Mouse (Mus musculus) midbrain, embryonic 12.5 days (tissue): Measurements from ENCODE around the gene Zfp536. TPM values are rescaled to one million over a fixed set of nuclear protein-coding genes. Genes with fewer than 3 reads are reported as not detected.

Source experiments
- ATAC-seq: fragments of 200-750 bp; cut with Nextera tagmentation; 2 replicates; pipeline ENCODE4 v1.8.0; 2017; ENCODE audit warnings: low read depth, moderate TSS enrichment, moderate library complexity; ENCODE audit not compliant: low FRiP score
- H3K27ac ChIP-seq: fragments of 300-500 bp; sonication (generic); replicated peaks from 2 replicates; pipeline ENCODE4 v1.5.1; 2016; ENCODE audit warnings: mild to moderate bottlenecking
- H3K27me3 ChIP-seq: fragments of 300-500 bp; sonication (generic); 2 replicates; pipeline ENCODE4 v1.6.1; 2016; ENCODE audit warnings: mild to moderate bottlenecking
- H3K36me3 ChIP-seq: fragments of 300-500 bp; sonication (generic); 2 replicates; pipeline ENCODE4 v1.6.1; 2016
- H3K4me1 ChIP-seq: fragments of 300-500 bp; sonication (generic); 2 replicates; pipeline ENCODE4 v1.6.1; 2016
- H3K4me2 ChIP-seq: fragments of 300-500 bp; sonication (generic); replicated peaks from 2 replicates; pipeline ENCODE4 v1.6.1; 2016; ENCODE audit warnings: mild to moderate bottlenecking, moderate library complexity
- H3K4me3 ChIP-seq: fragments of 300-500 bp; sonication (generic); 2 replicates; pipeline ENCODE4 v1.5.1; 2016; ENCODE audit warnings: mild to moderate bottlenecking
- H3K9ac ChIP-seq: fragments of 300-500 bp; sonication (generic); replicated peaks from 2 replicates; pipeline ENCODE4 v1.6.1; 2016; ENCODE audit warnings: mild to moderate bottlenecking, moderate library complexity
- H3K9me3 ChIP-seq: fragments of 300-500 bp; sonication (generic); 2 replicates; pipeline ENCODE4 v1.6.1; 2016; ENCODE audit warnings: mild to moderate bottlenecking
- WGBS: fragments of 180-500 bp; shearing (Covaris S2); methylation state at CpG from one replicate; pipeline ENCODE4 v1.1.7; 2016; 5-methylcytosine and 5-hydroxymethylcytosine counted together
- polyA plus RNA-seq: library from polyadenylated mRNA; unstranded; fragments of >200 nt; fragmentation: Nextera tagmentation; extraction: Ambion mirVana; gene quantifications from 2 replicates; pipeline ENCODE4 v1.2.1, GENCODE M21; 2016

Gene Zfp536
- polyA plus RNA-seq, 1 experiment from 2014 or later = 43.5 TPM

DNA sequence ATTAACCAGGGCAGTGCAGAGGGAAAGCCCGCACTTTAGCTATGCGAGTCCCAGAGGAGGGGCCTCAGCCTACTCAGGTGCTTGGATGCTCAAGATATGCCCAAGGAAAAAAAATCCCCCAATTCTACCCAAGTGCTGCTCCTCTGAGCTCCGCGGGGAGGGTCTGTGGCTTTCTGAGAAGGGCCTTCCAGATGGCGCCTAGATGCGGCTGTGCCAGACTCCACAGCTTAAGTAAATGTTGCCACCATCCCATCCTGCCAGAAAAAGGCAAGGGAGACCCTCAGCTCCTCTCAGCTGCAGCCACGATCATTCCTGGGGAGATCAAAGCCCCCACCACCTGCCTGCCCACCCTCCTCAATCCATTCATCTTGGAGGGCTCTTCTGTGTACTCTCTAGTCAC is 212.9 kb downstream of the Zfp536 start:
- Histone ChIP-seq H3K27me3 (no peaks in the 10 kb centered on the region), H3K9me3 (no peaks in the 10 kb centered on the region), H3K4me2 (no peak overlapping the region), H3K36me3 (no peaks in the 10 kb centered on the region), H3K9ac (no peak overlapping the region), H3K4me1 (peaks cover 48% of the 10 kb centered on the region), H3K4me3 (no peak overlapping the region), H3K27ac (no peak overlapping the region)
- WGBS = 74% methylated on average over 7 of the region's 7 CpGs
- ATAC-seq = no peak

DNA sequence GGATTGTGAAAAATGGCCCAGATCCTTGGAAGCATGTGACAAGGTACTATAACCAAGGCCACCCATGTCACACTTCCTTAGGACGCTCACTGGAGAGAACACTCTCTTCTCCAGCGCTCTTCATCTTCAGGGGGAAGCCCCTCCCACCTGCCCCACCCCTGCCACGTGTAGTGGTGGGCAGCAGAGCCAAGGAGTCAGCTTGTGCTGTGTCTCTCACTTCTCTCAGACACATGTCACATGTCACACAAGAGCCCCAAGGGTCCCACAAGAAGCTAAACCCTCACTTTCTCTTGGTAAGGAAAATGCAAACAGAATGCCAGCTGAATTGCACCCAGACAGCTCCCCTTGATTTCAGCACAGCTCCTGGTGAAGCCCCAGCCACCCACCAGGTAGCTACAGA is 213.6 kb downstream of the Zfp536 start:
- no peak for ATAC-seq
- no peak overlapping the region for H3K4me3 ChIP-seq
- H3K27ac ChIP-seq = no peak overlapping the region
- H3K4me1 ChIP-seq = peaks cover 41% of the 10 kb centered on the region
- no peak overlapping the region for H3K4me2 ChIP-seq
- H3K9me3 ChIP-seq = no peaks in the 10 kb centered on the region
- no peaks in the 10 kb centered on the region for H3K36me3 ChIP-seq
- no peak overlapping the region for H3K9ac ChIP-seq
- 51% methylated on average over 3 of the region's 3 CpGs for WGBS
- H3K27me3 ChIP-seq = no peaks in the 10 kb centered on the region

DNA sequence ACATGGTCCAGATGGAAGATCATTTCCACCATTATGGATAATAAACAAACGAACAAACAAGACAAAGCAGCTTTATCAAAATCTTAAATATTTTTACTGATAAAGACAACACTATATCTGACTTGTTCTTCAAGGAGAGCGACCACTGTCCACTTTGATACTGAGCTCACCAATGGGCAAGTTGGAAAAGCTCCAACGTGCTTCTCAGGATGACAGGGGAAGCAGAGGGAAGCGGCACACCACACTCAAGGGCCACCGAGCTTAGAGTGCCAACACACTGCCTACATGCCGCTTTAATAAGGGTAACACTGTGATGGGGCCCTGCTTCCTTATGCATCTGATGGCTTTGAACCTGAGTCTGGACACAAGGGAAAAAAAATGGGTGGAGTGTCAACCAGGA is 214.1 kb downstream of the Zfp536 start:
- 91% methylated on average over 6 of the region's 6 CpGs for WGBS
- ATAC-seq = no peak

DNA sequence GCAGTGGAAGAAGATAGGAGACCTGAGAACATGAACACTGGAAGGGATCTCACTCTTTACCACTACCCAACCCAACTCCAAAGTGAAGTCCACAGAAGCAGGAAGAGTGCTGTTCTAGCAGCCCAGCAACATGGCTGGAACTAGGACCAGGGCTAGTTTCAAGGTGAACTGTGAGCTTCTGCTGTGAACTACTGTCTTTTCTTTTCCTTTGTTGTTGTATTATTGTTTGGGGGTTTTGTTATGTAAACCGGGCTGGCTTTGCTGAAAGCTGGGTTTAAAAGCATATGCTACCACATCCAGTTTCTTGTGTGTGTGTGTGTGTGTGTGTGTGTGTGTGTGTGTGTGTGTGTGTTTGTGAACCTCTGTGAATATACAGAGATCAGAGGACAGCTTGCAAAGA is 216.6 kb downstream of the Zfp536 start:
- H3K27ac ChIP-seq = no peak overlapping the region
- H3K4me3 ChIP-seq = no peak overlapping the region
- H3K27me3 ChIP-seq = no peaks in the 10 kb centered on the region
- no peak for ATAC-seq
- WGBS = 70% methylated on average over 1 of the region's 1 CpGs
- no peak overlapping the region for H3K9ac ChIP-seq
- no peaks in the 10 kb centered on the region for H3K36me3 ChIP-seq
- peaks cover 31% of the 10 kb centered on the region for H3K4me1 ChIP-seq
- H3K4me2 ChIP-seq = no peak overlapping the region
- H3K9me3 ChIP-seq = no peaks in the 10 kb centered on the region

More for the DNA sequence above, 214.1 kb downstream of the Zfp536 start:
- H3K27me3 ChIP-seq = no peaks in the 10 kb centered on the region
- peaks cover 39% of the 10 kb centered on the region for H3K4me1 ChIP-seq
- H3K27ac ChIP-seq = no peak overlapping the region
- H3K36me3 ChIP-seq = no peaks in the 10 kb centered on the region
- no peak overlapping the region for H3K4me3 ChIP-seq
- no peaks in the 10 kb centered on the region for H3K9me3 ChIP-seq
- no peak overlapping the region for H3K4me2 ChIP-seq
- no peak overlapping the region for H3K9ac ChIP-seq

DNA sequence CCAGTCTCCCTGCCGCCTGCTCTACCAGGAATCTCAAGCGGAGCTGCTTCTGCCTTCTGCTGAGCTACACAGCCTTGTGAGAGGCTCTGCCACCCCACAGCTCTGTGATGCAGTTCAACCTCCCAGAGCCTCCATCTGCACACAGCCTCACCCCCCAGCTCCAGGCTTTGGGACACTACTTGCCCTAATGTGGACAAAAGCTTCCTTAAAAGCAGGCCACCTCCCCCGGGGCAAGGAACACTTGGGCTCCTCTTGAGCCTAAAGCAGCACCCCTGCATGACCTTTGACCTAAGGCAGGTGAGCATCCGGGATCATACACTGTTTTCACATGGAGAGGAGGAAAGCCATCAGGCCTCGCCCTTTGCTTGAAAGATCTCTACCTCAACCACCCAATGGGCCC is 219.0 kb downstream of the Zfp536 start:
- no peaks in the 10 kb centered on the region for H3K9me3 ChIP-seq
- peaks cover 21% of the 10 kb centered on the region for H3K4me1 ChIP-seq
- no peaks in the 10 kb centered on the region for H3K27me3 ChIP-seq
- 58% methylated on average over 5 of the region's 5 CpGs for WGBS
- H3K4me2 ChIP-seq = no peak overlapping the region
- no peak overlapping the region for H3K4me3 ChIP-seq
- peak overlapping the region; percentile 25; the same call in 1 of the 2 replicates for H3K27ac ChIP-seq
- H3K9ac ChIP-seq = no peak overlapping the region
- ATAC-seq = no peak
- H3K36me3 ChIP-seq = no peaks in the 10 kb centered on the region

DNA sequence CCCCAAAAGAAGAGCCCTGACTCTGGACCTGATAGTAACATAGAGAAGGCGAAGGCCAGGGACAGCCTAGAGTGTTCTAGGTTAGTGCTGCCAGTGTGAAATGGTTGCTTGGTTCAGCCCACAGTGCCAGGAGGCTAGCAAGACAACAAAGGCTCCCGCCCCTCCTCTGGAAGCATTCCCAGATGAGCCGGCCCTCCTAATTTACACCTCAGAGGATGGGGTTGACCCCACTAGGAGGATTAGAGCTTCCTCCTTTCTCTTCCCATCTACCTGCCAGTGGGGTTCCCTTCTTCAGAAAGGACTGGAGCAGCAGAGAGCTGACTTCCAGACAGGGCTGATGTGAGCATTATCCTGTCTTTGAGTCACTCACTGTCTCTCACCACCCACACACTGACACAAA is 219.8 kb downstream of the Zfp536 start:
- no peaks in the 10 kb centered on the region for H3K27me3 ChIP-seq
- 24% methylated on average over 3 of the region's 3 CpGs for WGBS
- no peak overlapping the region for H3K9ac ChIP-seq
- peak; percentile 14; the same call in 1 of the 2 replicates for ATAC-seq
- H3K36me3 ChIP-seq = no peaks in the 10 kb centered on the region
- H3K4me1 ChIP-seq = peaks cover 21% of the 10 kb centered on the region
- 0 out of 2 replicates have a peak overlapping the region, but pooled peaks have one; percentile 25 for H3K27ac ChIP-seq
- H3K4me2 ChIP-seq = no peak overlapping the region
- H3K9me3 ChIP-seq = no peaks in the 10 kb centered on the region
- no peak overlapping the region for H3K4me3 ChIP-seq

DNA sequence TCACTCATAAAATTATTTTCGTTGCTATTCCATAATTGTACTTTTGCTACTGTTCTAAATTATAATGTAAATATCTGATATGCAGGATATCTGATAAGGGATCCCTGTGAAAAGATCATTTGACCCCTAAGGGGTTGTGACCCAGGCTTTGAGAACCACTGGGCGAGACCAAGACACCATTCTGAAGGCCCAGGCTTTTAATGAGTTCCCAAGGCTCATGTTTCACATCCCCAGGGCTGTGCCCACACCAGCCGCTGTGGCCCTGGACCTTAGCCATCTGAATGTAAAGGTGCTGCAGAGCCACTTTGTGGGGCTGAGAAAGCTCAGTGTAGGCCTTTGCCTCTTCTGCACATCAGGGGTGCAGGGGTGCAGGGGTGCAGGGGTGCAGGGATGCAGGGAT is 221.1 kb downstream of the Zfp536 start:
- Histone ChIP-seq H3K27me3 (no peaks in the 10 kb centered on the region), H3K9me3 (no peaks in the 10 kb centered on the region), H3K4me1 (peaks cover 21% of the 10 kb centered on the region), H3K4me2 (no peak overlapping the region), H3K4me3 (no peak overlapping the region), H3K9ac (no peak overlapping the region), H3K36me3 (no peaks in the 10 kb centered on the region), H3K27ac (no peak overlapping the region)
- no peak for ATAC-seq
- 64% methylated on average over 3 of the region's 3 CpGs for WGBS

DNA sequence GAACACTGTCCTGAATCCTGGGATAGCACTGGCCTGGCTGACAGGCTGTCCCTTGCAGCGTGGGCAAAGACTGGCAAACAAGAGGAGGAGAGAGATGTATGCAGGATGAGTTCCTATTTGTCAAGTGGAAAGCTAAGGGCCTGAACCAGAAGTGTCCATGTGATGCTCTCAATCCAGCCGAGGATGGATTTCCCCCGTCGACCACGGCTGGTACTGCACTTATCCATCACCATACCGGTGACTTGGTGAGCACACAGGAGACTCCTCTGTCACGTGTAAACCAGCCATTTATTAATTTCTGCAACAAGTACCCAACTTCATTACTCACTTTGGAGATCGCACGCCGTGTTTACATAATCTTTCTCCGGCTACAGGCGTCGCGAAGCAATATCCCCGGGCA is 224.6 kb downstream of the Zfp536 start:
- Histone ChIP-seq H3K4me2 (no peak overlapping the region), H3K27me3 (no peaks in the 10 kb centered on the region), H3K27ac (no peak overlapping the region), H3K9ac (no peak overlapping the region), H3K4me1 (peaks cover 11% of the 10 kb centered on the region), H3K36me3 (no peaks in the 10 kb centered on the region), H3K4me3 (no peak overlapping the region), H3K9me3 (no peaks in the 10 kb centered on the region)
- 69% methylated on average over 15 of the region's 15 CpGs for WGBS
- no peak for ATAC-seq

DNA sequence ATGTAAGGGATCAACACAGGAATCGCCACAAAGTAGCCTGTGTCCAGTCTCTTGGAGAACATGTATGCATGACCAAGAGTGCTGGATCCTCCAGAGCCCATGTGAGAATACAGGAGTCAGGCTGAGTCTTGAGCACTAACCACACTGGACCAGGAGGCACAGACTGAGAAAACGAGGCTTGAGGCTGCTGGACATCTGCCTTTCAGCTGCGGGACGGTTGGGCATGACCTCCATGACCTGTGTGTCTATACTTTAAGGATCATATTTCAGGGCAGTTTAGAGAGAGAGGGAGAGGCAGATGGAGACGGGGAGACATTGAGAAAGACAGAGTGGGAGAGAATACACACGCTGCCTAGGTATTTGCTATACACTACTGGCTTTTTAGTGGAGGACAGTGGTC is 229.4 kb downstream of the Zfp536 start:
- H3K9ac ChIP-seq = no peak overlapping the region
- H3K4me3 ChIP-seq = no peak overlapping the region
- H3K27ac ChIP-seq = no peak overlapping the region
- 45% methylated on average over 6 of the region's 6 CpGs for WGBS
- no peaks in the 10 kb centered on the region for H3K9me3 ChIP-seq
- no peaks in the 10 kb centered on the region for H3K27me3 ChIP-seq
- ATAC-seq = no peak
- H3K4me1 ChIP-seq = no peaks in the 10 kb centered on the region
- peaks cover 5% of the 10 kb centered on the region; the same call in 1 of the 2 replicates for H3K36me3 ChIP-seq
- H3K4me2 ChIP-seq = no peak overlapping the region

DNA sequence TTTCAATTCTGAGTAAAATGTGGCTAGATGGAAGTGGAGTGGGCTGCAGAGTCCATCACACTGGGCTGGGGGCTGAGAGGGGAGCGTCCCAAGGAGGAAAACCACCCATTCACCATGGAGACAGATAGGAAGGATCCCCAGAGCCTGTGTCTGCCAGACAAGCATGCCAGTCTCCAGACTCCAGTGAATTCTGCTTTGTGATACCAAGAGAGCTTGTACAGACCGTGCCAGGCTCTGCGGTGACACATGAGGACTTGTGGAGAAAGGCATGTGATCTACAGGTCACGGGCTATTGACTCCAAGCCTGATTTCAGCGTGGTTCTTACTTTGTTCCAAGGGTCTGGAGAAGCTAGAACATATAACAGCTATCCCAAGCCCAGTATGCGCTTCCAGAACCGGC is 230.5 kb downstream of the Zfp536 start:
- Histone ChIP-seq H3K4me1 (no peaks in the 10 kb centered on the region), H3K4me2 (no peak overlapping the region), H3K9me3 (no peaks in the 10 kb centered on the region), H3K4me3 (no peak overlapping the region), H3K27ac (no peak overlapping the region), H3K27me3 (no peaks in the 10 kb centered on the region), H3K36me3 (peaks cover 5% of the 10 kb centered on the region; the same call in 1 of the 2 replicates), H3K9ac (no peak overlapping the region)
- no peak for ATAC-seq
- WGBS = 87% methylated on average over 7 of the region's 7 CpGs

DNA sequence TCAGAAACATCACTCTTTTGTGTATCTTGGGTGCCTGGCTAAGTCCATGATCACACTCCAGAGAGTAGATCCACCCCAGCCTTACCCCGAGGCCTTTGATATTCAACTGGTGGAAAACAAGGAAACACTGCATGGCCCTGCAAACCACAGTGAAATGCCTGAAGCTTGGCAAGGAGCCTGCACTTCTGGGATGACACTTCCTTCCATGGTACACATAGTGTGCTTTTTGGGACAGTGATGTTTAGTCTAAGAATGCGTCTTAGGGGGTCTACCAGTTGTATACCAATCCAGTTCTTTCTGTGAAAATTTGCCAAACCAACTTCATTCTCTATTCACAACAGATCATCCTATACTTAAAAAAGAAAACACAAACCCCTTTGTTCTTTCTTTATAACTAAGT is 242.3 kb downstream of the Zfp536 start:
- Histone ChIP-seq H3K27me3 (no peaks in the 10 kb centered on the region), H3K4me2 (no peak overlapping the region), H3K27ac (no peak overlapping the region), H3K4me1 (0 out of 2 replicates have a peak, but pooled peaks cover 10% of the 10 kb centered on the region), H3K36me3 (no peaks in the 10 kb centered on the region), H3K4me3 (no peak overlapping the region), H3K9ac (no peak overlapping the region), H3K9me3 (no peaks in the 10 kb centered on the region)
- no peak for ATAC-seq
- 90% methylated on average over 2 of the region's 2 CpGs for WGBS

DNA sequence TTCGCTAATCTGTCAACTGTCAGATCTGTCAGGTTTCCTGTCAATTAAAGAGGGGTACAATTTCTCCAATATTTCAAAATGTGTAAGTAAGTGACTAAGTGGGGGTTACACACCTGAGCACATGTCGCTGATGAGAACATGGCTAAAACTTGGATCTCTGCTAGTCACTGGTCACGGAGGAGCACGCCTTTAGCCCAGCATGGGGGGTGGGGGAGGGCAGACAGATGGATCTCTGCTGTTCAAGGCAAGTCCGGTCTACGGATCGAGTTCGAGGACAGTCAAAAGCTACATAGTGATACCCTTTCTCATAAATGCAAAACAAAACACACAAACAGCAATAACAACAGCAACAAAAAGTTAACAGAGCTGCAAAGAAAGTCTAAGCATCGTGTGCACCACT is 245.1 kb downstream of the Zfp536 start:
- H3K9ac ChIP-seq = no peak overlapping the region
- no peak overlapping the region for H3K4me2 ChIP-seq
- no peaks in the 10 kb centered on the region for H3K27me3 ChIP-seq
- H3K4me1 ChIP-seq = 0 out of 2 replicates have a peak, but pooled peaks cover 7% of the 10 kb centered on the region
- WGBS = 88% methylated on average over 9 of the region's 9 CpGs
- no peaks in the 10 kb centered on the region for H3K9me3 ChIP-seq
- H3K27ac ChIP-seq = no peak overlapping the region
- no peak overlapping the region for H3K4me3 ChIP-seq
- ATAC-seq = no peak
- no peaks in the 10 kb centered on the region for H3K36me3 ChIP-seq

DNA sequence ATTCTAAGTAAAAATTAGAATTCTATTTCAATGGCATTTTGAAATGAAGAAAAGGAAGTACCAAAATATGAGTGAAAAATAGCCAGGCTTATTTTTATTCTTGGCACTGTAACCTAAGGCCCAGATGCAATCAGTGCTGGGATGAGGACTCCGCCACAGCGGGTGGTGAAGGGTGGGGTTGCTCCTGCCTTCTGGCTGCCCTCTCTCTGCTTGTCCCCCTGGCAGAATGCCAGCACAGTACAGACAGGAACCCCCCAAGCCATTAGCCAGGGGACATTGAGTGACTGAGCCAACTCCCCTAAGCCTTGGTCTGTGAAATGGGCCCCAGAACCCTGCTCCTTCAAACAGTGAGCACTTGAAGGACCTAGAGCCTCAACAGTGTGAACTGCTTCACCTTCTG is 245.6 kb downstream of the Zfp536 start:
- H3K27ac ChIP-seq = no peak overlapping the region
- no peak for ATAC-seq
- 0 out of 2 replicates have a peak, but pooled peaks cover 7% of the 10 kb centered on the region for H3K4me1 ChIP-seq
- no peaks in the 10 kb centered on the region for H3K27me3 ChIP-seq
- no peaks in the 10 kb centered on the region for H3K36me3 ChIP-seq
- 97% methylated on average over 2 of the region's 2 CpGs for WGBS
- H3K9ac ChIP-seq = no peak overlapping the region
- H3K4me3 ChIP-seq = no peak overlapping the region
- no peak overlapping the region for H3K4me2 ChIP-seq
- no peaks in the 10 kb centered on the region for H3K9me3 ChIP-seq
